Mouse (Mus musculus): Measurements from ENCODE around the gene Bicc1. TPM values are rescaled to one million over a fixed set of nuclear protein-coding genes. Genes with fewer than 3 reads are reported as not detected.

Gene Bicc1
- polyA plus RNA-seq, 1 experiment from 2014 or later: 44.8 TPM

- Histone ChIP-seq H3K9ac (ENCODE audit: low read depth, low read length) (no peak overlapping the region), H3K4me1 (ENCODE audit: control insufficient read depth, insufficient read depth, low read length) (peaks cover 28% of the 10 kb centered on the region), H3K4me3 (ENCODE audit: low read depth, low read length) (no peak overlapping the region), H3K4me2 (ENCODE audit: low read depth, low read length) (no peak overlapping the region), H3K27ac (replicated peaks; ENCODE audit: low read depth, low read length) (peak overlapping the region; percentile 84), H3K27me3 (replicated peaks; ENCODE audit: control insufficient read depth, insufficient read depth, low read length) (no peaks in the 10 kb centered on the region), H3K36me3 (ENCODE audit: control insufficient read depth, insufficient read depth, low read length) (no peaks in the 10 kb centered on the region), H3K9me3 (ENCODE audit: control insufficient read depth, low read length) (peaks cover 14% of the 10 kb centered on the region; the same call in 1 of the 2 replicates)
- peak; percentile 74 for DNase-seq (ENCODE audit: low spot score)
- ATAC-seq (ENCODE audit: low read depth): peak; percentile 53; the same call in 1 of the 2 replicates
- 57% methylated on average over 6 of the region's 6 CpGs for WGBS
Measured at GRCm38 (mm10) chr10:71140281-71140845, 19.1 kb downstream of the Bicc1 start.

GRCm38 (mm10) chr10:71138852-71139197 lies 20.7 kb downstream of the Bicc1 start:
- no peak overlapping the region for H3K9ac ChIP-seq (ENCODE audit: low read depth, low read length)
- H3K27ac ChIP-seq (replicated peaks; ENCODE audit: low read depth, low read length): peak overlapping the region; percentile 53
- peaks cover 13% of the 10 kb centered on the region; the same call in 1 of the 2 replicates for H3K9me3 ChIP-seq (ENCODE audit: control insufficient read depth, low read length)
- DNase-seq (ENCODE audit: low spot score): no peak
- ATAC-seq (ENCODE audit: low read depth): no peak
- H3K4me1 ChIP-seq (ENCODE audit: control insufficient read depth, insufficient read depth, low read length): peaks cover 35% of the 10 kb centered on the region
- no peak overlapping the region for H3K4me3 ChIP-seq (ENCODE audit: low read depth, low read length)
- WGBS: 56% methylated on average over 2 of the region's 2 CpGs
- no peak overlapping the region for H3K4me2 ChIP-seq (ENCODE audit: low read depth, low read length)
- H3K36me3 ChIP-seq (ENCODE audit: control insufficient read depth, insufficient read depth, low read length): no peaks in the 10 kb centered on the region
- H3K27me3 ChIP-seq (replicated peaks; ENCODE audit: control insufficient read depth, insufficient read depth, low read length): no peaks in the 10 kb centered on the region

- Histone ChIP-seq H3K4me2 (ENCODE audit: low read depth, low read length) (no peak overlapping the region), H3K9ac (ENCODE audit: low read depth, low read length) (no peak overlapping the region), H3K27ac (replicated peaks; ENCODE audit: low read depth, low read length) (peak overlapping the region; percentile 68), H3K36me3 (ENCODE audit: control insufficient read depth, insufficient read depth, low read length) (no peaks in the 10 kb centered on the region), H3K9me3 (ENCODE audit: control insufficient read depth, low read length) (peaks cover 8% of the 10 kb centered on the region; the same call in 1 of the 2 replicates), H3K4me3 (ENCODE audit: low read depth, low read length) (no peak overlapping the region), H3K27me3 (replicated peaks; ENCODE audit: control insufficient read depth, insufficient read depth, low read length) (no peaks in the 10 kb centered on the region), H3K4me1 (ENCODE audit: control insufficient read depth, insufficient read depth, low read length) (peaks cover 35% of the 10 kb centered on the region)
- DNase-seq (ENCODE audit: low spot score): peak; percentile 80
- peak; percentile 51; the same call in 1 of the 2 replicates for ATAC-seq (ENCODE audit: low read depth)
- 56% methylated on average over 12 of the region's 14 CpGs for WGBS
Measured at GRCm38 (mm10) chr10:71138132-71138851, 21.2 kb downstream of the Bicc1 start.

GRCm38 (mm10) chr10:71137606-71138005 lies 21.9 kb downstream of the Bicc1 start:
- Histone ChIP-seq H3K36me3 (ENCODE audit: control insufficient read depth, insufficient read depth, low read length) (no peaks in the 10 kb centered on the region), H3K4me3 (ENCODE audit: low read depth, low read length) (no peak overlapping the region), H3K27ac (replicated peaks; ENCODE audit: low read depth, low read length) (peak overlapping the region; percentile 68; the same call in 1 of the 2 replicates), H3K9ac (ENCODE audit: low read depth, low read length) (no peak overlapping the region), H3K9me3 (ENCODE audit: control insufficient read depth, low read length) (0 out of 2 replicates have a peak, but pooled peaks cover 1% of the 10 kb centered on the region), H3K4me1 (ENCODE audit: control insufficient read depth, insufficient read depth, low read length) (peaks cover 35% of the 10 kb centered on the region), H3K27me3 (replicated peaks; ENCODE audit: control insufficient read depth, insufficient read depth, low read length) (no peaks in the 10 kb centered on the region), H3K4me2 (ENCODE audit: low read depth, low read length) (no peak overlapping the region)
- 95% methylated on average over 9 of the region's 9 CpGs for WGBS
- no peak for ATAC-seq (ENCODE audit: low read depth)
- no peak for DNase-seq (ENCODE audit: low spot score)

- ATAC-seq (ENCODE audit: low read depth) (no peak), DNase-seq (ENCODE audit: low spot score) (no peak)
- H3K9ac ChIP-seq (ENCODE audit: low read depth, low read length): no peak overlapping the region
- H3K27ac ChIP-seq (replicated peaks; ENCODE audit: low read depth, low read length): no peak overlapping the region
- no peak overlapping the region for H3K4me2 ChIP-seq (ENCODE audit: low read depth, low read length)
- H3K4me3 ChIP-seq (ENCODE audit: low read depth, low read length): no peak overlapping the region
- 66% methylated on average over 9 of the region's 9 CpGs for WGBS
- no peaks in the 10 kb centered on the region for H3K36me3 ChIP-seq (ENCODE audit: control insufficient read depth, insufficient read depth, low read length)
- no peaks in the 10 kb centered on the region for H3K27me3 ChIP-seq (replicated peaks; ENCODE audit: control insufficient read depth, insufficient read depth, low read length)
- H3K9me3 ChIP-seq (ENCODE audit: control insufficient read depth, low read length): no peaks in the 10 kb centered on the region
- H3K4me1 ChIP-seq (ENCODE audit: control insufficient read depth, insufficient read depth, low read length): peaks cover 13% of the 10 kb centered on the region
Measured at GRCm38 (mm10) chr10:71131333-71131732, 28.2 kb downstream of the Bicc1 start.

- Histone ChIP-seq H3K4me3 (ENCODE audit: low read depth, low read length) (no peak overlapping the region), H3K9me3 (ENCODE audit: control insufficient read depth, low read length) (no peaks in the 10 kb centered on the region), H3K36me3 (ENCODE audit: control insufficient read depth, insufficient read depth, low read length) (no peaks in the 10 kb centered on the region), H3K4me2 (ENCODE audit: low read depth, low read length) (no peak overlapping the region), H3K27me3 (replicated peaks; ENCODE audit: control insufficient read depth, insufficient read depth, low read length) (no peaks in the 10 kb centered on the region), H3K27ac (replicated peaks; ENCODE audit: low read depth, low read length) (no peak overlapping the region), H3K9ac (ENCODE audit: low read depth, low read length) (no peak overlapping the region), H3K4me1 (ENCODE audit: control insufficient read depth, insufficient read depth, low read length) (peaks cover 7% of the 10 kb centered on the region; the same call in 1 of the 2 replicates)
- ATAC-seq (ENCODE audit: low read depth) (no peak), DNase-seq (ENCODE audit: low spot score) (no peak)
- WGBS: 53% methylated on average over 9 of the region's 9 CpGs
Measured at GRCm38 (mm10) chr10:71130261-71130660, 29.2 kb downstream of the Bicc1 start.

GRCm38 (mm10) chr10:71127951-71128331 lies 31.6 kb downstream of the Bicc1 start:
- Histone ChIP-seq H3K36me3 (ENCODE audit: control insufficient read depth, insufficient read depth, low read length) (no peaks in the 10 kb centered on the region), H3K4me1 (ENCODE audit: control insufficient read depth, insufficient read depth, low read length) (no peaks in the 10 kb centered on the region; the same call in 1 of the 2 replicates), H3K27me3 (replicated peaks; ENCODE audit: control insufficient read depth, insufficient read depth, low read length) (no peaks in the 10 kb centered on the region), H3K9ac (ENCODE audit: low read depth, low read length) (no peak overlapping the region), H3K9me3 (ENCODE audit: control insufficient read depth, low read length) (no peaks in the 10 kb centered on the region), H3K4me3 (ENCODE audit: low read depth, low read length) (no peak overlapping the region), H3K27ac (replicated peaks; ENCODE audit: low read depth, low read length) (no peak overlapping the region), H3K4me2 (ENCODE audit: low read depth, low read length) (no peak overlapping the region)
- ATAC-seq (ENCODE audit: low read depth): no peak
- DNase-seq (ENCODE audit: low spot score): no peak
- WGBS: 55% methylated on average over 8 of the region's 8 CpGs

GRCm38 (mm10) chr10:71127278-71127950 lies 32.1 kb downstream of the Bicc1 start:
- Histone ChIP-seq H3K36me3 (ENCODE audit: control insufficient read depth, insufficient read depth, low read length) (no peaks in the 10 kb centered on the region), H3K4me3 (ENCODE audit: low read depth, low read length) (no peak overlapping the region), H3K4me1 (ENCODE audit: control insufficient read depth, insufficient read depth, low read length) (no peaks in the 10 kb centered on the region; the same call in 1 of the 2 replicates), H3K9me3 (ENCODE audit: control insufficient read depth, low read length) (no peaks in the 10 kb centered on the region), H3K9ac (ENCODE audit: low read depth, low read length) (no peak overlapping the region), H3K27ac (replicated peaks; ENCODE audit: low read depth, low read length) (no peak overlapping the region), H3K27me3 (replicated peaks; ENCODE audit: control insufficient read depth, insufficient read depth, low read length) (no peaks in the 10 kb centered on the region), H3K4me2 (ENCODE audit: low read depth, low read length) (no peak overlapping the region)
- DNase-seq (ENCODE audit: low spot score) (no peak), ATAC-seq (ENCODE audit: low read depth) (no peak)
- WGBS: 58% methylated on average over 13 of the region's 13 CpGs
